Mouse (Mus musculus) MEL (cell line): ENCODE measurements at regions not wholly inside any gene's neighbourhood (a gene's known extent, or its start where the extent isn't known, plus 50 kb on each side); places are given as distances from the start of the nearest gene placed in this dataset.

ENCODE experiments used
- DNase-seq: peaks from one replicate; pipeline ENCODE4 v3.0.0; 2011; ENCODE audit warnings: low read depth, low spot score
- H3K27ac ChIP-seq: 2 replicates; pipeline ENCODE4 v1.5.1; 2012; ENCODE audit warnings: low read depth, mild to moderate bottlenecking, control low read depth, low read length, moderate library complexity; ENCODE audit not compliant: control insufficient read depth
- H3K27me3 ChIP-seq, 2 experiments: fragments of 150-350 bp in 1 of 2; sonication (generic) in 1 of 2; 2 replicates each; pipeline ENCODE4 v1.6.1; 2012; ENCODE audit warnings: low read length in 2 of 2, mild to moderate bottlenecking in 2 of 2, improper control_type of control experiment in 1 of 2, moderate library complexity in 1 of 2; ENCODE audit not compliant: insufficient read depth in 2 of 2, control insufficient read depth in 1 of 2
- H3K36me3 ChIP-seq, 2 experiments: 2 replicates each; pipeline ENCODE4 v1.6.1; 2012 to 2014; ENCODE audit warnings: low read length in 2 of 2, improper control_type of control experiment in 1 of 2, inconsistent platforms in 1 of 2, mild to moderate bottlenecking in 1 of 2; ENCODE audit not compliant: insufficient read depth in 2 of 2, control insufficient read depth in 1 of 2
- H3K4me1 ChIP-seq, 2 experiments: fragments of 150-350 bp in 1 of 2; sonication (generic) in 1 of 2; 2 replicates each; pipeline ENCODE4 v1.6.1; 2012; ENCODE audit warnings: low read length in 2 of 2, improper control_type of control experiment in 1 of 2, mild to moderate bottlenecking in 1 of 2; ENCODE audit not compliant: insufficient read depth in 2 of 2, control insufficient read depth in 1 of 2
- H3K4me3 ChIP-seq, 2 experiments: fragments of 150-350 bp in 1 of 2; sonication (generic) in 1 of 2; 2 replicates each; pipeline ENCODE4 v1.5.1; 2012; ENCODE audit warnings: low read depth in 2 of 2, low read length in 2 of 2, mild to moderate bottlenecking in 2 of 2, moderate library complexity in 2 of 2, control low read depth in 1 of 2, improper control_type of control experiment in 1 of 2; ENCODE audit not compliant: control insufficient read depth in 1 of 2, insufficient read depth in 1 of 2
- H3K79me2 ChIP-seq: 2 replicates; pipeline ENCODE4 v1.6.1; 2012; ENCODE audit warnings: mild to moderate bottlenecking, low read length, moderate library complexity; ENCODE audit not compliant: control insufficient read depth, poor library complexity, insufficient read depth
- H3K9ac ChIP-seq: 2 replicates; pipeline ENCODE4 v1.6.1; 2012; ENCODE audit warnings: low read depth, mild to moderate bottlenecking, control low read depth, low read length, moderate library complexity; ENCODE audit not compliant: control insufficient read depth, poor library complexity, severe bottlenecking
- H3K9me3 ChIP-seq: fragments of 150-350 bp; sonication (generic); replicated peaks from 2 replicates; pipeline ENCODE4 v1.6.1; 2012; ENCODE audit warnings: mild to moderate bottlenecking, low read length, improper control_type of control experiment, moderate library complexity; ENCODE audit not compliant: insufficient read depth
- BHLHE40 ChIP-seq: IDR thresholded peaks from 2 replicates; pipeline ENCODE4 v1.6.1; 2012; ENCODE audit warnings: low read depth, mild to moderate bottlenecking, inconsistent platforms, low read length, improper control_type of control experiment, borderline replicate concordance
- CHD1 ChIP-seq: IDR thresholded peaks from 2 replicates; pipeline ENCODE4 v1.6.1; 2012; ENCODE audit warnings: low read depth, mild to moderate bottlenecking, inconsistent platforms, low read length, improper control_type of control experiment
- CHD2 ChIP-seq: IDR thresholded peaks from 2 replicates; pipeline ENCODE4 v1.6.1; 2011; ENCODE audit warnings: low read length, improper control_type of control experiment
- CTCF ChIP-seq, 3 experiments: IDR thresholded peaks in 2 of 3; conservative IDR thresholded peaks in 1 of 3; 2 replicates each; pipeline ENCODE4 v1.5.1; 2011 to 2012; ENCODE audit warnings: low read length in 3 of 3, low read depth in 2 of 3, mild to moderate bottlenecking in 2 of 3, improper control_type of control experiment in 1 of 3, inconsistent platforms in 1 of 3, mixed read lengths in 1 of 3, moderate library complexity in 1 of 3; ENCODE audit not compliant: control insufficient read depth in 1 of 3, insufficient read depth in 1 of 3, poor library complexity in 1 of 3, severe bottlenecking in 1 of 3
- E2F4 ChIP-seq: IDR thresholded peaks from 2 replicates; pipeline ENCODE4 v1.6.1; 2011; ENCODE audit warnings: low read depth, low read length, improper control_type of control experiment, borderline replicate concordance
- ELF1 ChIP-seq: IDR thresholded peaks from 2 replicates; pipeline ENCODE4 v1.6.1; 2014; ENCODE audit warnings: low read depth, mild to moderate bottlenecking, inconsistent platforms, low read length, improper control_type of control experiment, moderate library complexity
- EP300 ChIP-seq, 2 experiments: IDR thresholded peaks; 2 replicates each; pipeline ENCODE4 v1.6.1; 2011; ENCODE audit warnings: improper control_type of control experiment in 2 of 2, low read length in 2 of 2, low read depth in 1 of 2, mild to moderate bottlenecking in 1 of 2
- ETS1 ChIP-seq: IDR thresholded peaks from 2 replicates; pipeline ENCODE4 v1.6.1; 2012; ENCODE audit warnings: low read depth, mild to moderate bottlenecking, inconsistent platforms, low read length, improper control_type of control experiment, moderate library complexity
- GABPA ChIP-seq: IDR thresholded peaks from 2 replicates; pipeline ENCODE4 v1.6.1; 2012; ENCODE audit warnings: low read depth, mild to moderate bottlenecking, inconsistent platforms, low read length, improper control_type of control experiment, moderate library complexity
- GATA1 ChIP-seq: IDR thresholded peaks from 2 replicates; pipeline ENCODE4 v1.6.1; 2011; ENCODE audit warnings: low read depth, low read length, improper control_type of control experiment
- HCFC1 ChIP-seq: IDR thresholded peaks from 2 replicates; pipeline ENCODE4 v1.6.1; 2012; ENCODE audit warnings: low read depth, mild to moderate bottlenecking, inconsistent platforms, low read length, improper control_type of control experiment, moderate library complexity
- JUND ChIP-seq: IDR thresholded peaks from 2 replicates; pipeline ENCODE4 v1.6.1; 2011; ENCODE audit warnings: low read depth, mild to moderate bottlenecking, improper control_type of control experiment, low read length
- KAT2A ChIP-seq: conservative IDR thresholded peaks from 2 replicates; pipeline ENCODE4 v1.6.1; 2012; ENCODE audit warnings: low read depth, low read length, improper control_type of control experiment, inconsistent platforms
- MAFK ChIP-seq: IDR thresholded peaks from 2 replicates; pipeline ENCODE4 v1.6.1; 2011; ENCODE audit warnings: low read depth, mild to moderate bottlenecking, low read length, improper control_type of control experiment, borderline replicate concordance
- MAX ChIP-seq: IDR thresholded peaks from 2 replicates; pipeline ENCODE4 v1.6.1; 2011; ENCODE audit warnings: low read length, improper control_type of control experiment
- MAZ ChIP-seq: IDR thresholded peaks from 2 replicates; pipeline ENCODE4 v1.6.1; 2012; ENCODE audit warnings: low read depth, mild to moderate bottlenecking, inconsistent platforms, low read length, improper control_type of control experiment
- MXI1 ChIP-seq: IDR thresholded peaks from 2 replicates; pipeline ENCODE4 v1.6.1; 2011; ENCODE audit warnings: mild to moderate bottlenecking, low read depth, low read length, improper control_type of control experiment
- MYB ChIP-seq: IDR thresholded peaks from 2 replicates; pipeline ENCODE4 v1.6.1; 2011; ENCODE audit warnings: mild to moderate bottlenecking, low read depth, low read length, improper control_type of control experiment
- MYC ChIP-seq: IDR thresholded peaks from 2 replicates; pipeline ENCODE4 v1.6.1; 2011; ENCODE audit warnings: low read depth, mild to moderate bottlenecking, low read length, improper control_type of control experiment, moderate library complexity
- NELFE ChIP-seq: IDR thresholded peaks from 2 replicates; pipeline ENCODE4 v1.6.1; 2011; ENCODE audit warnings: low read depth, low read length, improper control_type of control experiment
- NRF1 ChIP-seq: IDR thresholded peaks from 2 replicates; pipeline ENCODE4 v1.6.1; 2014; ENCODE audit warnings: low read depth, mild to moderate bottlenecking, inconsistent platforms, low read length, improper control_type of control experiment, moderate library complexity; ENCODE audit not compliant: poor library complexity, insufficient read depth, severe bottlenecking
- POLR2A ChIP-seq, 2 experiments: IDR thresholded peaks; 2 replicates each; pipeline ENCODE4 v1.6.1; 2011 to 2012; ENCODE audit warnings: low read length in 2 of 2, mild to moderate bottlenecking in 2 of 2, control low read depth in 1 of 2, improper control_type of control experiment in 1 of 2, low read depth in 1 of 2, moderate library complexity in 1 of 2; ENCODE audit not compliant: control insufficient read depth in 1 of 2, insufficient read depth in 1 of 2, poor library complexity in 1 of 2
- POLR2AphosphoS2 ChIP-seq: IDR thresholded peaks from 2 replicates; pipeline ENCODE4 v1.6.1; 2011; ENCODE audit warnings: low read length, improper control_type of control experiment
- POLR2AphosphoS5 ChIP-seq: IDR thresholded peaks from 2 replicates; pipeline ENCODE4 v1.6.1; 2012; ENCODE audit warnings: low read depth, borderline replicate concordance, mild to moderate bottlenecking, inconsistent platforms, low read length, moderate library complexity, mixed read lengths
- RAD21 ChIP-seq: IDR thresholded peaks from 2 replicates; pipeline ENCODE4 v1.6.1; 2011; ENCODE audit warnings: mild to moderate bottlenecking, low read depth, low read length, improper control_type of control experiment
- RCOR1 ChIP-seq: IDR thresholded peaks from 2 replicates; pipeline ENCODE4 v1.6.1; 2012; ENCODE audit warnings: low read depth, mild to moderate bottlenecking, inconsistent platforms, low read length, improper control_type of control experiment
- SIN3A ChIP-seq: IDR thresholded peaks from 2 replicates; pipeline ENCODE4 v1.6.1; 2012; ENCODE audit warnings: low read length, improper control_type of control experiment, inconsistent platforms
- SMC3 ChIP-seq: IDR thresholded peaks from 2 replicates; pipeline ENCODE4 v1.6.1; 2011; ENCODE audit warnings: low read depth, low read length, improper control_type of control experiment
- TAL1 ChIP-seq: IDR thresholded peaks from 2 replicates; pipeline ENCODE4 v1.6.1; 2012; ENCODE audit warnings: mild to moderate bottlenecking, inconsistent platforms, low read length, moderate library complexity, mixed read lengths
- TBP ChIP-seq: IDR thresholded peaks from 2 replicates; pipeline ENCODE4 v1.8.0; 2011; ENCODE audit warnings: low read depth, low read length, improper control_type of control experiment
- TCF12 ChIP-seq: IDR thresholded peaks from 2 replicates; pipeline ENCODE4 v1.6.1; 2014; ENCODE audit warnings: low read depth, mild to moderate bottlenecking, inconsistent platforms, low read length, improper control_type of control experiment, moderate library complexity
- UBTF ChIP-seq: IDR thresholded peaks from 2 replicates; pipeline ENCODE4 v1.6.1; 2012; ENCODE audit warnings: low read depth, mild to moderate bottlenecking, inconsistent platforms, low read length, improper control_type of control experiment, moderate library complexity, borderline replicate concordance; ENCODE audit not compliant: insufficient read depth
- USF1 ChIP-seq: IDR thresholded peaks from 2 replicates; pipeline ENCODE4 v1.6.1; 2014; ENCODE audit warnings: low read depth, mild to moderate bottlenecking, inconsistent platforms, low read length, improper control_type of control experiment, moderate library complexity
- USF2 ChIP-seq, 2 experiments: IDR thresholded peaks; 2 replicates each; pipeline ENCODE4 v1.6.1; 2011 to 2012; ENCODE audit warnings: improper control_type of control experiment in 2 of 2, low read length in 2 of 2, borderline replicate concordance in 1 of 2, inconsistent platforms in 1 of 2, low read depth in 1 of 2, mild to moderate bottlenecking in 1 of 2; ENCODE audit not compliant: insufficient read depth in 1 of 2
- ZC3H11A ChIP-seq: IDR thresholded peaks from 2 replicates; pipeline ENCODE4 v1.6.1; 2012; ENCODE audit warnings: low read depth, mild to moderate bottlenecking, inconsistent platforms, low read length, improper control_type of control experiment
- ZKSCAN1 ChIP-seq: IDR thresholded peaks from 2 replicates; pipeline ENCODE4 v1.6.1; 2012; ENCODE audit warnings: low read depth, mild to moderate bottlenecking, inconsistent platforms, low read length, improper control_type of control experiment, moderate library complexity
- ZMIZ1 ChIP-seq: IDR thresholded peaks from 2 replicates; pipeline ENCODE4 v1.6.1; 2012; ENCODE audit warnings: low read depth, mild to moderate bottlenecking, inconsistent platforms, low read length, improper control_type of control experiment, moderate library complexity
- ZNF384 ChIP-seq: IDR thresholded peaks from 2 replicates; pipeline ENCODE4 v1.6.1; 2012; ENCODE audit warnings: low read depth, mild to moderate bottlenecking, inconsistent platforms, low read length, improper control_type of control experiment

DNA sequence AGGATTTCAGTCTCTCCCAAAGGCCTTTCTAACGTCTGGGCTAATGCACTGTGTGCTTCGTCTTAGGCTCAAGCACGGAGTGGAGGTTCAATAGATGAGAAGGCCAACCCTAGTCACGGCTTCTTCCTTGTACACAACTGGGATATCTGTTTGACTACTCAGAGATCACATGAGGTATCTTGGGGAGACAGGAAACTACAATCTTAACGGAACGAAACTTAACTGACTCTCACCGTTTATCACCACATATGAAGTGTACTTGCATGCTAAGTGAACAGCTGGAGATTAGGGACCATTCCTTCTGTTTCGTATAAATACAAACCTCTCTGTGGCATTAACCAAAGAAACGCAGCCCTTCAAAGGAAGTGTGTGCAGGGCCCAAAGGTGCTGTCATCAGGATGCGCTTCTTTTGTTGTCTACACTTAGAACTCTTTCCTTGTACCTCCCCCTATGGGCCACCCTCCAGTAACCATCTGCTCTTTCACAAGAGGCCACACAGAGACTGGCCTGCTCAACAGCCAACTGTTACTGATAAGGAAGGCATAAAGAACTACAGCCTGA is 55.8 kb upstream of the Cdkn2b start:
- Histone ChIP-seq H3K9me3 (no peaks in the 10 kb centered on the region), H3K79me2 (no peaks in the 10 kb centered on the region), H3K4me3 (peak overlapping the region; percentile 12 to 56), H3K9ac (peak overlapping the region; percentile 64), H3K4me1 (peaks cover 14 to 27% of the 10 kb centered on the region in 2 experiments), H3K27me3 (no peaks in the 10 kb centered on the region), H3K36me3 (peaks cover 0 to 43% of the 10 kb centered on the region in 2 experiments; a peak in 2 of 4 replicates), H3K27ac (peak overlapping the region; percentile 96)
- DNase-seq: peak; percentile 90
- TF ChIP-seq RAD21: peak; percentile 5; the same call in 1 of the 2 replicates
- TF ChIP-seq MAZ: no peak
- TF ChIP-seq ETS1: peak; percentile 98
- TF ChIP-seq SIN3A: peak; percentile 93
- no peak for TF ChIP-seq NELFE
- 0 out of 2 replicates have a peak, but pooled peaks have one; percentile 23 for TF ChIP-seq MYC
- no peak for TF ChIP-seq ZNF384
- TF ChIP-seq CHD2: no peak
- TF ChIP-seq USF1: peak; percentile 77
- no peak for TF ChIP-seq SMC3
- peak; percentile 90 for TF ChIP-seq BHLHE40
- no peak for TF ChIP-seq MAFK
- peak; percentile 70 for TF ChIP-seq HCFC1
- TF ChIP-seq GABPA: no peak
- no peak for TF ChIP-seq POLR2AphosphoS2
- no peak for TF ChIP-seq KAT2A
- 0 out of 2 replicates have a peak, but pooled peaks have one; percentile 30 for TF ChIP-seq MAX
- peak; percentile 80 for TF ChIP-seq RCOR1
- TF ChIP-seq TCF12: peak; percentile 81
- TF ChIP-seq CTCF (IDR thresholded peaks at IDR 0.05 in 2 of 3, conservative IDR thresholded peaks at IDR 0.05 in 1 of 3; ENCODE audit: control insufficient read depth in 1 of 3, insufficient read depth in 1 of 3, low read depth in 2 of 3, low read length in 3 of 3, poor library complexity in 1 of 3, severe bottlenecking in 1 of 3): peak in 1 of 3 experiments; percentile 26; a peak in 3 of 6 replicates
- TF ChIP-seq MXI1: peak; percentile 73
- TF ChIP-seq UBTF: no peak
- peak; percentile 42 for TF ChIP-seq ELF1
- no peak for TF ChIP-seq ZC3H11A
- peak; percentile 86 for TF ChIP-seq GATA1
- TF ChIP-seq MYB: peak; percentile 96
- TF ChIP-seq TAL1: peak; percentile 69
- TF ChIP-seq NRF1: no peak
- TF ChIP-seq JUND: no peak
- TF ChIP-seq ZKSCAN1: no peak
- peak; percentile 84 to 96 for TF ChIP-seq EP300 (IDR thresholded peaks at IDR 0.05; ENCODE audit: low read depth in 1 of 2, low read length in 2 of 2)
- no peak for TF ChIP-seq E2F4
- peak in 1 of 2 experiments; percentile 40; a peak in 1 of 4 replicates for TF ChIP-seq POLR2A (IDR thresholded peaks at IDR 0.05; ENCODE audit: control insufficient read depth in 1 of 2, insufficient read depth in 1 of 2, low read depth in 1 of 2, low read length in 2 of 2, poor library complexity in 1 of 2)
- no peak for TF ChIP-seq ZMIZ1
- TF ChIP-seq CHD1: no peak
- no peak for TF ChIP-seq POLR2AphosphoS5
- TF ChIP-seq TBP: peak; percentile 66; the same call in 1 of the 2 replicates
- TF ChIP-seq USF2 (IDR thresholded peaks at IDR 0.05; ENCODE audit: borderline replicate concordance in 1 of 2, insufficient read depth in 1 of 2, low read depth in 1 of 2, low read length in 2 of 2): no peak
